Mouse (Mus musculus) thymus, adult 2 months (tissue): ENCODE results near the gene Pbld2.
A peak's percentile ranks its signal among the peaks of the same experiment; 100 is the strongest.

ENCODE experiments used
- CTCF ChIP-seq: fragments of 200-500 bp; IDR thresholded peaks from 2 replicates; pipeline ENCODE4 v1.5.1; 2012; ENCODE audit warnings: mild to moderate bottlenecking, control low read depth, low read length, moderate library complexity, borderline replicate concordance; ENCODE audit not compliant: control insufficient read depth, poor library complexity, insufficient read depth; ENCODE audit errors: extremely low read depth
- POLR2A ChIP-seq: fragments of 200-500 bp; IDR thresholded peaks from 2 replicates; pipeline ENCODE4 v1.6.1; 2012; ENCODE audit warnings: mild to moderate bottlenecking, low read length, control low read depth, moderate library complexity; ENCODE audit not compliant: control insufficient read depth, poor library complexity, insufficient read depth; ENCODE audit errors: extremely low read depth

DNA sequence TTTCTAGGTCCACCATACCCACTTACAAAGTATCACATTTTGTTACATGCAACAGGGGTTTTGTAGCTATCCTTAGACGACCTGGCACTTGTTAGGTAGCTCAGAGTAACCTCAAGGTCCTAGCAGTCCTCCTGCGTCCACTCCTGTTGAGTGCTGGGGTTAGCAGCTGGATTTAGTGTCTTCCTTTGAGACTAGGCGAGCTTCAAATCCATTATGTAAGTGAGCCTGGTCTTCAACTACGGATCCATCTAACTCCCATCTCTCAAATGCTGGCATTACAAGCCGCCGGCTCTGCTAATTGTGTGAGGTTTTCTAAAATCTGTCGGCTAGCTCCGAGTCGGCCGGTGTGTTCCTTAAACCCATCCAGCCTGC, 44.5 kb upstream of the Pbld2 start:
- no peak for TF ChIP-seq CTCF
- 0 out of 2 replicates have a peak, but pooled peaks have one; percentile 8 for TF ChIP-seq POLR2A
